Mouse (Mus musculus): ENCODE data around the gene Pax5.

DNA sequence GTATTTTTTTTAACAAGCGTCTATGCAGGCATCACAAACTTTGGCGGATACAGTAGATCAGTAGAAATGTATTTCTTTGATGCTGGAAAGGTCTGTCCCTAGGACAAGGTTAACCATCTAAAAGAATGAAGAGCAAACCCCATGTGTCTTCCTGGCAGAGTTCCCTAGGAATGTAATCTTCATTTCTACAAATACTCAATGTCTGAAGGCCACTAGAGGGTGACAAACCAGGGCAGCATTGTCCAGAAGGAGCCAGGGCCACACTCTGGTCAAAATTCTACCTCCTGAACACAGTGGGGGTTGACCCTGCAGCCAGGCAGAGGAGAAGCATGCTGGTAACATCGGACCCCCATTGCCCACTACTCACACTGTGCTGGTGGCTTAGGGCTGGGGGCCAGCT is 185.0 kb downstream of the Pax5 start:
- TF ChIP-seq NRF1 (IDR thresholded peaks at IDR 0.05; ENCODE audit: insufficient read depth, low read depth, low read length, poor library complexity, severe bottlenecking) (no peak), POLR2AphosphoS2 (IDR thresholded peaks at IDR 0.05; ENCODE audit: low read length) (no peak), CTCF (IDR thresholded peaks at IDR 0.05 in 2 of 3, conservative IDR thresholded peaks at IDR 0.05 in 1 of 3; ENCODE audit: control insufficient read depth in 1 of 3, insufficient read depth in 1 of 3, low read depth in 2 of 3, low read length in 3 of 3, poor library complexity in 1 of 3, severe bottlenecking in 1 of 3) (no peak), GATA1 (IDR thresholded peaks at IDR 0.05; ENCODE audit: low read depth, low read length) (no peak), POLR2A (IDR thresholded peaks at IDR 0.05; ENCODE audit: control insufficient read depth in 1 of 2, insufficient read depth in 1 of 2, low read depth in 1 of 2, low read length in 2 of 2, poor library complexity in 1 of 2) (no peak), CHD1 (IDR thresholded peaks at IDR 0.05; ENCODE audit: low read depth, low read length) (no peak), UBTF (IDR thresholded peaks at IDR 0.05; ENCODE audit: borderline replicate concordance, insufficient read depth, low read depth, low read length) (no peak), USF2 (IDR thresholded peaks at IDR 0.05; ENCODE audit: borderline replicate concordance in 1 of 2, insufficient read depth in 1 of 2, low read depth in 1 of 2, low read length in 2 of 2) (no peak), SMC3 (IDR thresholded peaks at IDR 0.05; ENCODE audit: low read depth, low read length) (no peak), EP300 (IDR thresholded peaks at IDR 0.05; ENCODE audit: low read depth in 1 of 2, low read length in 2 of 2) (no peak), ZKSCAN1 (IDR thresholded peaks at IDR 0.05; ENCODE audit: low read depth, low read length) (no peak), E2F4 (IDR thresholded peaks at IDR 0.05; ENCODE audit: borderline replicate concordance, low read depth, low read length) (no peak), ZC3H11A (IDR thresholded peaks at IDR 0.05; ENCODE audit: low read depth, low read length) (no peak), ETS1 (IDR thresholded peaks at IDR 0.05; ENCODE audit: low read depth, low read length) (no peak)

Data from MEL (cell line).